Mouse (Mus musculus): ENCODE data around the gene Creld2. TPM values are rescaled to one million over a fixed set of nuclear protein-coding genes. Genes with fewer than 3 reads are reported as not detected.
"Not testable (repeated sequence)": the region's sequence is repeated elsewhere in the genome, so short reads cannot be mapped to it uniquely, and the experiment has no call there.

Gene Creld2
- 63.6 and 78.9 TPM in 2 replicates for polyA plus RNA-seq (2015; fragmentation: Nextera tagmentation; extraction: Ambion mirVana)

GRCm38 (mm10) chr15:88819026-88819905 lies at the start of gene Creld2, which contains the start of gene Alg12:
Gene Creld2, plus strand, starts transcription at chr15:88819646.
Gene Alg12, minus strand, starts transcription at chr15:88819318.
- DNase-seq (ENCODE audit: low spot score) = peak; percentile 99

GRCm38 (mm10) chr15:88774630-88775029 lies 44.8 kb upstream of the Creld2 start:
- DNase-seq (ENCODE audit: low spot score) = not testable (repeated sequence)

- no peak for DNase-seq (ENCODE audit: low spot score)
These were observed 27.2 kb upstream of the Creld2 start for GRCm38 (mm10) chr15:88792140-88792850.

GRCm38 (mm10) chr15:88794729-88795128 lies 24.7 kb upstream of the Creld2 start:
- DNase-seq (ENCODE audit: low spot score) = not testable (repeated sequence)

- DNase-seq (ENCODE audit: low spot score) = no peak
These were observed 19.5 kb upstream of the Creld2 start for GRCm38 (mm10) chr15:88799950-88800371.

GRCm38 (mm10) chr15:88800921-88801354 lies 18.5 kb upstream of the Creld2 start:
- no peak for DNase-seq (ENCODE audit: low spot score)

GRCm38 (mm10) chr15:88801903-88802302 lies 17.5 kb upstream of the Creld2 start:
- no peak for DNase-seq (ENCODE audit: low spot score)

- no peak for DNase-seq (ENCODE audit: low spot score)
These were observed 17.1 kb upstream of the Creld2 start for GRCm38 (mm10) chr15:88802348-88802747.

GRCm38 (mm10) chr15:88808121-88808520 lies 11.3 kb upstream of the Creld2 start:
- no peak for DNase-seq (ENCODE audit: low spot score)

GRCm38 (mm10) chr15:88810369-88810768 lies 9.1 kb upstream of the Creld2 start:
- DNase-seq (ENCODE audit: low spot score) = no peak

GRCm38 (mm10) chr15:88813262-88813661 lies 6.2 kb upstream of the Creld2 start:
- DNase-seq (ENCODE audit: low spot score) = no peak

- DNase-seq (ENCODE audit: low spot score) = not testable (repeated sequence)
These were observed 5.6 kb upstream of the Creld2 start for GRCm38 (mm10) chr15:88813873-88814272.

GRCm38 (mm10) chr15:88814411-88815047 lies 4.9 kb upstream of the Creld2 start:
- DNase-seq (ENCODE audit: low spot score) = peak; percentile 29

- no peak for DNase-seq (ENCODE audit: low spot score)
These were observed 4.2 kb upstream of the Creld2 start for GRCm38 (mm10) chr15:88815196-88815700.

GRCm38 (mm10) chr15:88819906-88820303 lies 459 bp downstream of the Creld2 start:
- no peak for DNase-seq (ENCODE audit: low spot score)

GRCm38 (mm10) chr15:88821403-88821802 lies 2.0 kb downstream of the Creld2 start:
- no peak for DNase-seq (ENCODE audit: low spot score)

GRCm38 (mm10) chr15:88822513-88822912 lies 3.1 kb downstream of the Creld2 start:
- no peak for DNase-seq (ENCODE audit: low spot score)

- DNase-seq (ENCODE audit: low spot score) = no peak
These were observed 3.9 kb downstream of the Creld2 start for GRCm38 (mm10) chr15:88823376-88823775.

- no peak for DNase-seq (ENCODE audit: low spot score)
These were observed 8.0 kb downstream of the Creld2 start for GRCm38 (mm10) chr15:88827466-88827865.

GRCm38 (mm10) chr15:88827991-88828799 lies 8.7 kb downstream of the Creld2 start:
- peak; percentile 39 for DNase-seq (ENCODE audit: low spot score)
